Mouse (Mus musculus) liver, postnatal 0 days (tissue): ENCODE results near the gene Wipf3. TPM values are rescaled to one million over a fixed set of nuclear protein-coding genes. Genes with fewer than 3 reads are reported as not detected.

Source experiments
- ATAC-seq: fragments of 200-750 bp; cut with Nextera tagmentation; 2 replicates; pipeline ENCODE4 v1.8.0; 2017; ENCODE audit warnings: mild to moderate bottlenecking, moderate library complexity
- DNase-seq: peaks from one replicate; pipeline ENCODE4 v3.0.0-alpha.2; 2016
- H3K27ac ChIP-seq: fragments of 300-500 bp; sonication (generic); 2 replicates; pipeline ENCODE4 v1.5.1; 2014; ENCODE audit warnings: antibody characterized with exemption, moderate library complexity, mild to moderate bottlenecking, low read depth
- H3K27me3 ChIP-seq: fragments of 300-500 bp; sonication (generic); 2 replicates; pipeline ENCODE4 v1.6.1; 2014; ENCODE audit warnings: low read length, control low read depth, mixed read lengths; ENCODE audit not compliant: insufficient read depth
- H3K36me3 ChIP-seq: fragments of 300-500 bp; sonication (generic); replicated peaks from 2 replicates; pipeline ENCODE4 v1.6.1; 2014; ENCODE audit warnings: mild to moderate bottlenecking, control low read depth, low read length, moderate library complexity, mixed read lengths; ENCODE audit not compliant: insufficient read depth
- H3K4me1 ChIP-seq: fragments of 300-500 bp; sonication (generic); 2 replicates; pipeline ENCODE4 v1.6.1; 2014; ENCODE audit warnings: antibody characterized with exemption, mild to moderate bottlenecking, control low read depth; ENCODE audit not compliant: insufficient read depth
- H3K4me2 ChIP-seq: fragments of 300-500 bp; sonication (generic); 2 replicates; pipeline ENCODE4 v1.6.1; 2014; ENCODE audit warnings: low read depth, mild to moderate bottlenecking, low read length, moderate library complexity, mixed read lengths
- H3K4me3 ChIP-seq: fragments of 300-500 bp; sonication (generic); 2 replicates; pipeline ENCODE4 v1.5.1; 2014; ENCODE audit warnings: low read depth, low read length
- H3K9ac ChIP-seq: fragments of 300-500 bp; sonication (generic); replicated peaks from 2 replicates; pipeline ENCODE4 v1.6.1; 2014; ENCODE audit warnings: mild to moderate bottlenecking, moderate library complexity
- H3K9me3 ChIP-seq: fragments of 300-500 bp; sonication (generic); 2 replicates; pipeline ENCODE4 v1.6.1; 2016; ENCODE audit warnings: mild to moderate bottlenecking, control low read depth, low read length, mixed read lengths
- CTCF ChIP-seq: sonication (generic); IDR thresholded peaks from 2 replicates; pipeline ENCODE4 v1.5.1; 2016; ENCODE audit warnings: antibody characterized with exemption, low read depth
- EP300 ChIP-seq: IDR thresholded peaks from 2 replicates; pipeline ENCODE4 v1.6.1; 2016; ENCODE audit warnings: antibody characterized with exemption, low read depth, mild to moderate bottlenecking
- WGBS: fragments of 180-500 bp; shearing (Covaris S2); extraction: QIAGEN DNeasy Blood & Tissue Kit; methylation state at CpG from one replicate; pipeline ENCODE4 v1.1.7; 2014; ENCODE audit not compliant: insufficient replicate concordance; 5-methylcytosine and 5-hydroxymethylcytosine counted together
- polyA plus RNA-seq: library from polyadenylated mRNA; unstranded; fragments of >200 nt; fragmentation: Nextera tagmentation; extraction: Ambion mirVana; gene quantifications from 2 replicates; pipeline ENCODE4 v1.2.1, GENCODE M21; 2015

Gene Wipf3
- polyA plus RNA-seq, 1 experiment from 2014 or later, result 0.34 TPM

- Histone ChIP-seq H3K4me2 (no peak overlapping the region), H3K27me3 (no peaks in the 10 kb centered on the region), H3K9ac (no peak overlapping the region), H3K27ac (no peak overlapping the region), H3K4me3 (no peak overlapping the region), H3K36me3 (no peaks in the 10 kb centered on the region), H3K9me3 (no peaks in the 10 kb centered on the region), H3K4me1 (peaks cover 4% of the 10 kb centered on the region; the same call in 1 of the 2 replicates)
- 85% methylated on average over 19 of the region's 19 CpGs for WGBS
- no peak for TF ChIP-seq EP300
- no peak for TF ChIP-seq CTCF
- DNase-seq (no peak), ATAC-seq (no peak)
These were observed 46.7 kb downstream of the Wipf3 start for GRCm38 (mm10) chr6:54475926-54476667.

- TF ChIP-seq EP300, result no peak
- TF ChIP-seq CTCF, result peak; percentile 51
- Histone ChIP-seq H3K27me3 (no peaks in the 10 kb centered on the region), H3K4me3 (no peak overlapping the region), H3K27ac (no peak overlapping the region), H3K36me3 (no peaks in the 10 kb centered on the region), H3K4me1 (no peaks in the 10 kb centered on the region), H3K9ac (no peak overlapping the region), H3K9me3 (no peaks in the 10 kb centered on the region), H3K4me2 (no peak overlapping the region)
- 69% methylated on average over 5 of the region's 5 CpGs for WGBS
- DNase-seq, result no peak
- no peak for ATAC-seq
These were observed 49.4 kb downstream of the Wipf3 start for GRCm38 (mm10) chr6:54478646-54479324.

GRCm38 (mm10) chr6:54481390-54482112 is 52.1 kb downstream of the Wipf3 start:
- no peak for TF ChIP-seq CTCF
- no peak for TF ChIP-seq EP300
- H3K27ac ChIP-seq, result no peak overlapping the region
- H3K4me2 ChIP-seq, result no peak overlapping the region
- ATAC-seq, result no peak
- no peaks in the 10 kb centered on the region for H3K9me3 ChIP-seq
- no peaks in the 10 kb centered on the region for H3K4me1 ChIP-seq
- H3K27me3 ChIP-seq, result 0 out of 2 replicates have a peak, but pooled peaks cover 6% of the 10 kb centered on the region
- no peak overlapping the region for H3K4me3 ChIP-seq
- H3K36me3 ChIP-seq, result no peaks in the 10 kb centered on the region
- H3K9ac ChIP-seq, result no peak overlapping the region
- 66% methylated on average over 15 of the region's 15 CpGs for WGBS
- no peak for DNase-seq

- Histone ChIP-seq H3K4me3 (no peak overlapping the region), H3K9ac (no peak overlapping the region), H3K4me1 (no peaks in the 10 kb centered on the region), H3K36me3 (no peaks in the 10 kb centered on the region), H3K4me2 (no peak overlapping the region), H3K9me3 (no peaks in the 10 kb centered on the region), H3K27me3 (0 out of 2 replicates have a peak, but pooled peaks cover 6% of the 10 kb centered on the region), H3K27ac (no peak overlapping the region)
- WGBS, result 50% methylated on average over 8 of the region's 12 CpGs
- no peak for ATAC-seq
- TF ChIP-seq EP300 (no peak), CTCF (no peak)
- no peak for DNase-seq
These were observed 55.6 kb downstream of the Wipf3 start for GRCm38 (mm10) chr6:54485000-54485399.

GRCm38 (mm10) chr6:54485435-54485901 is 56.1 kb downstream of the Wipf3 start:
- DNase-seq, result no peak

More at GRCm38 (mm10) chr6:54485435-54485901, 56.1 kb downstream of the Wipf3 start:
- 0 out of 2 replicates have a peak, but pooled peaks cover 6% of the 10 kb centered on the region for H3K27me3 ChIP-seq
- H3K4me2 ChIP-seq, result no peak overlapping the region; the same call in 1 of the 2 replicates
- H3K27ac ChIP-seq, result no peak overlapping the region
- H3K36me3 ChIP-seq, result no peaks in the 10 kb centered on the region
- ATAC-seq, result no peak
- H3K4me3 ChIP-seq, result no peak overlapping the region
- H3K4me1 ChIP-seq, result no peaks in the 10 kb centered on the region
- TF ChIP-seq EP300 (no peak), CTCF (no peak)
- no peak overlapping the region for H3K9ac ChIP-seq
- 5% methylated on average over 25 of the region's 25 CpGs for WGBS
- no peaks in the 10 kb centered on the region for H3K9me3 ChIP-seq
